Mouse (Mus musculus) stomach, embryonic 15.5 days (tissue): ENCODE measurements at regions not wholly inside any gene's neighbourhood (a gene's known extent, or its start where the extent isn't known, plus 50 kb on each side); places are given as distances from the start of the nearest gene placed in this dataset.

Experiments used
- ATAC-seq: fragments of 200-750 bp; cut with Nextera tagmentation; 2 replicates; pipeline ENCODE4 v1.8.0; 2017; ENCODE audit warnings: low read depth, moderate number of reproducible peaks, moderate TSS enrichment; ENCODE audit not compliant: insufficient read depth, low FRiP score
- H3K27ac ChIP-seq: fragments of 300-500 bp; sonication (generic); 2 replicates; pipeline ENCODE4 v1.5.1; 2015; ENCODE audit warnings: mild to moderate bottlenecking, inconsistent platforms
- H3K27me3 ChIP-seq: fragments of 300-500 bp; sonication (generic); replicated peaks from 2 replicates; pipeline ENCODE4 v1.6.1; 2015; ENCODE audit warnings: inconsistent platforms
- H3K36me3 ChIP-seq: fragments of 300-500 bp; sonication (generic); 2 replicates; pipeline ENCODE4 v1.6.1; 2015; ENCODE audit warnings: inconsistent platforms
- H3K4me1 ChIP-seq: fragments of 300-500 bp; sonication (generic); 2 replicates; pipeline ENCODE4 v1.6.1; 2015; ENCODE audit warnings: inconsistent platforms
- H3K4me2 ChIP-seq: fragments of 300-500 bp; sonication (generic); 2 replicates; pipeline ENCODE4 v1.6.1; 2015; ENCODE audit warnings: mild to moderate bottlenecking, inconsistent platforms
- H3K4me3 ChIP-seq: fragments of 300-500 bp; sonication (generic); replicated peaks from 2 replicates; pipeline ENCODE4 v1.5.1; 2015; ENCODE audit warnings: inconsistent platforms
- H3K9ac ChIP-seq: fragments of 300-500 bp; sonication (generic); 2 replicates; pipeline ENCODE4 v1.6.1; 2015; ENCODE audit warnings: inconsistent platforms
- H3K9me3 ChIP-seq: fragments of 300-500 bp; sonication (generic); 2 replicates; pipeline ENCODE4 v1.6.1; 2016; ENCODE audit warnings: inconsistent platforms
- WGBS: fragments of 180-500 bp; shearing (Covaris S2); methylation state at CpG from one replicate; pipeline ENCODE4 v1.1.7; 2015; 5-methylcytosine and 5-hydroxymethylcytosine counted together

DNA sequence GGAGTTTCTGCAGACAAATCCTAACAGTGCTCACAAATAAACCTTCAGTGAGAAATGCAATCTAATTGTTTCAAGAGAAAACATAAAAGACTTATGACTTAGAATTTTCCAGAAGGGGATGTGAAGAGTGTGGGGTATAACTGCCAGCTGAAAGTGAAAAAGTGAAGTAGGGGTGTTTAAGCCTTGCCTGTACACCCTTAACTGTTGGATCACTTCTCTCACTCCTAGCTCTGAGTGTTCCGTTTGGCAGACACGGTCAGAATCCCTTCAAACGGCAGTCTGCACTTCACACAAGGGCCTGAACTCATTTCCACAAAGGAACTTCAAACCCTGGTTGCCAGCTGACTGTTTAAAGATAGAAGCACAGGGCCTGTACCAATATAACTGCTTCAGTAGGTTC lies 101.2 kb upstream of the Mpp6 start:
- H3K4me2 ChIP-seq, result no peak overlapping the region
- H3K36me3 ChIP-seq, result no peaks in the 10 kb centered on the region
- H3K27me3 ChIP-seq, result no peaks in the 10 kb centered on the region
- H3K9ac ChIP-seq, result no peak overlapping the region
- H3K4me1 ChIP-seq, result peaks cover 5% of the 10 kb centered on the region; the same call in 1 of the 2 replicates
- WGBS, result 43% methylated on average over 3 of the region's 3 CpGs
- H3K27ac ChIP-seq, result no peak overlapping the region
- no peak overlapping the region for H3K4me3 ChIP-seq
- H3K9me3 ChIP-seq, result no peaks in the 10 kb centered on the region
- ATAC-seq, result no peak

- Histone ChIP-seq H3K9ac (no peak overlapping the region), H3K36me3 (no peaks in the 10 kb centered on the region), H3K4me2 (no peak overlapping the region), H3K9me3 (no peaks in the 10 kb centered on the region), H3K27ac (no peak overlapping the region), H3K4me1 (peaks cover 5% of the 10 kb centered on the region; the same call in 1 of the 2 replicates), H3K4me3 (no peak overlapping the region), H3K27me3 (no peaks in the 10 kb centered on the region)
- WGBS, result 42% methylated on average over 7 of the region's 7 CpGs
- no peak for ATAC-seq
Observed at GRCm38 (mm10) chr6:50009339-50009738, 100.7 kb upstream of the Mpp6 start.

DNA sequence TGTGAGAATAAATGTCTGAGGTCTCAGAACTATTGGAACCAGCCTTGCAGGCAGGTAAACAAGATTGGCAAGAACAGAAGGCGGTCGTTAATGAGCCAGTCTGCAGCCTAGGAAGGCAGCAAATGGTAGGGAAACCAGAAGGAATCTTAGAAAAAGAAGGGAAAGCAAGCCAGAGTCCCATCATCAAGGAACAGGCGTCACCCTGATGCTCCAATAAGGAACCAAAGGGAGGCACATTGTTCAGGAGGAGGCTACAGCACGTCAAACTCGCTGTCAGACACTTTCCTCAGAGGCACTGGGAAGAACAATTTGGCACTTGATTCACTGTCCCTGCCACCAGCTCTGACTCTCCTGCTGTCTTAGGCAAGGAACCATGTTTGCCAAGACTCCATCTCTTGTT lies 100.2 kb upstream of the Mpp6 start:
- Histone ChIP-seq H3K9me3 (no peaks in the 10 kb centered on the region), H3K4me1 (peaks cover 5% of the 10 kb centered on the region; the same call in 1 of the 2 replicates), H3K4me3 (no peak overlapping the region), H3K4me2 (no peak overlapping the region), H3K27me3 (no peaks in the 10 kb centered on the region), H3K9ac (no peak overlapping the region), H3K36me3 (no peaks in the 10 kb centered on the region), H3K27ac (no peak overlapping the region)
- WGBS, result 70% methylated on average over 5 of the region's 5 CpGs
- ATAC-seq, result no peak

DNA sequence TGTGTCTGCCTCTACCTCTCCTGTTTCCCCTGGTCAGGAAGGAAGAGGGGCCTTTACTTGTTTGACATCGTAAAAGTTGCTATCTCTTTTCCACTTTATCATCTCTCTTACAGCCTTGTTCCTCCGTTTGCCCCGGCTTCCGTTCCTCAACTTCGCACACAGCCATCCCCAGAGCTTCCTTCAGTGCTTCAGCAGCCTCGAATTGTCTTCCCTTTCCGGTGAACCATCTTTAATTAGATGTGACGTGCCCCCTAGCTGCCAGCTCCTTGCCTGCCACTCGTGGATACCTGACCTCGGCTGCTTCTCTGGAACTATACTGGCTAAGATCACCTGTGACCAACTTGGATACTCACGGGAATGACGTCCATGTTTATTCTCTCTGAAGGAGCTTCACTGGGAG lies 99.0 kb upstream of the Mpp6 start:
- Histone ChIP-seq H3K27me3 (no peaks in the 10 kb centered on the region), H3K4me2 (no peak overlapping the region), H3K9ac (no peak overlapping the region), H3K36me3 (no peaks in the 10 kb centered on the region), H3K9me3 (no peaks in the 10 kb centered on the region), H3K27ac (no peak overlapping the region), H3K4me1 (peaks cover 5% of the 10 kb centered on the region; the same call in 1 of the 2 replicates), H3K4me3 (no peak overlapping the region)
- 81% methylated on average over 12 of the region's 12 CpGs for whole genome bisulfite sequencing
- ATAC-seq, result no peak

- ATAC-seq, result no peak
- Histone ChIP-seq H3K36me3 (no peaks in the 10 kb centered on the region), H3K4me1 (peaks cover 5% of the 10 kb centered on the region; the same call in 1 of the 2 replicates), H3K4me3 (no peak overlapping the region), H3K4me2 (no peak overlapping the region), H3K27me3 (no peaks in the 10 kb centered on the region), H3K9me3 (no peaks in the 10 kb centered on the region), H3K9ac (no peak overlapping the region), H3K27ac (no peak overlapping the region)
- WGBS, result 52% methylated on average over 5 of the region's 5 CpGs
Observed at GRCm38 (mm10) chr6:50011746-50012453, 98.1 kb upstream of the Mpp6 start.

- no peak overlapping the region for H3K4me2 ChIP-seq
- 56% methylated on average over 5 of the region's 5 CpGs for WGBS
- no peak overlapping the region for H3K4me3 ChIP-seq
- H3K9ac ChIP-seq, result no peak overlapping the region
- no peaks in the 10 kb centered on the region for H3K36me3 ChIP-seq
- no peaks in the 10 kb centered on the region for H3K27me3 ChIP-seq
- ATAC-seq, result no peak
- H3K9me3 ChIP-seq, result no peaks in the 10 kb centered on the region
- H3K4me1 ChIP-seq, result peaks cover 5% of the 10 kb centered on the region; the same call in 1 of the 2 replicates
- H3K27ac ChIP-seq, result no peak overlapping the region
Observed at GRCm38 (mm10) chr6:50013067-50013466, 97.0 kb upstream of the Mpp6 start.

- H3K9ac ChIP-seq, result no peak overlapping the region
- H3K27ac ChIP-seq, result no peak overlapping the region
- H3K4me1 ChIP-seq, result peaks cover 5% of the 10 kb centered on the region; the same call in 1 of the 2 replicates
- no peaks in the 10 kb centered on the region for H3K36me3 ChIP-seq
- ATAC-seq, result no peak
- H3K9me3 ChIP-seq, result no peaks in the 10 kb centered on the region
- H3K4me3 ChIP-seq, result no peak overlapping the region
- no peaks in the 10 kb centered on the region for H3K27me3 ChIP-seq
- 79% methylated on average over 7 of the region's 7 CpGs for WGBS
- H3K4me2 ChIP-seq, result no peak overlapping the region
Observed at GRCm38 (mm10) chr6:50013842-50014241, 96.2 kb upstream of the Mpp6 start.

DNA sequence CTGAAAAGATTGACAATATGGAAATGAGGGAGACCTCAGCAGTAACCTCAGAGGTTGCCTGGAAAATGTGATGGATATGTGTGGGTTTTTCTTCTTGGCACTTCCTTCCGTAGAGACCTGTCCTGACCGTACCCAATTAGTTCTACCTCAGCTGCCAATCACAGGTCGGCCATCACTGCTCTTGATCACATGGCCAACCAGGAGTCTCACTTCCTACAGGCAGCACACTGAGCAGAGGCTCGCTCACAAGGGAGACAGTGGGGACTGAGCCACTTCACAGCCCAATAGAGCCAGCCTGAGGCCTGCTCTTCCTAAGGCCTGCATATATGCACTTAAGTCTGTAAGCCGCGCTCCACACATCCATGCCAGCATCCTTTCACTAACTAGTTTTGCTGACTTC lies 82.1 kb upstream of the Mpp6 start:
- 87% methylated on average over 6 of the region's 6 CpGs for WGBS
- 0 out of 2 replicates have a peak, but pooled peaks cover under 1% of the 10 kb centered on the region for H3K27me3 ChIP-seq

GRCm38 (mm10) chr6:50029895-50030515 lies 80.0 kb upstream of the Mpp6 start:
- H3K9ac ChIP-seq, result no peak overlapping the region
- H3K4me2 ChIP-seq, result no peak overlapping the region
- H3K27ac ChIP-seq, result no peak overlapping the region
- no peak for ATAC-seq
- WGBS, result 55% methylated on average over 10 of the region's 10 CpGs
- H3K9me3 ChIP-seq, result no peaks in the 10 kb centered on the region
- no peaks in the 10 kb centered on the region for H3K36me3 ChIP-seq
- H3K4me1 ChIP-seq, result no peaks in the 10 kb centered on the region
- peaks cover 4% of the 10 kb centered on the region; the same call in 1 of the 2 replicates for H3K27me3 ChIP-seq
- H3K4me3 ChIP-seq, result no peak overlapping the region

More for the DNA sequence above, 82.1 kb upstream of the Mpp6 start:
- Histone ChIP-seq H3K36me3 (no peaks in the 10 kb centered on the region), H3K27ac (no peak overlapping the region), H3K9ac (no peak overlapping the region), H3K4me3 (no peak overlapping the region), H3K4me2 (no peak overlapping the region), H3K4me1 (no peaks in the 10 kb centered on the region), H3K9me3 (no peaks in the 10 kb centered on the region)
- ATAC-seq, result no peak

GRCm38 (mm10) chr6:50031356-50031755 lies 78.7 kb upstream of the Mpp6 start:
- no peak overlapping the region for H3K4me3 ChIP-seq
- 76% methylated on average over 5 of the region's 5 CpGs for WGBS
- no peak overlapping the region for H3K9ac ChIP-seq
- no peaks in the 10 kb centered on the region for H3K4me1 ChIP-seq
- H3K4me2 ChIP-seq, result no peak overlapping the region
- H3K27ac ChIP-seq, result no peak overlapping the region
- no peak for ATAC-seq
- H3K9me3 ChIP-seq, result no peaks in the 10 kb centered on the region
- peaks cover 4% of the 10 kb centered on the region; the same call in 1 of the 2 replicates for H3K27me3 ChIP-seq
- no peaks in the 10 kb centered on the region for H3K36me3 ChIP-seq

DNA sequence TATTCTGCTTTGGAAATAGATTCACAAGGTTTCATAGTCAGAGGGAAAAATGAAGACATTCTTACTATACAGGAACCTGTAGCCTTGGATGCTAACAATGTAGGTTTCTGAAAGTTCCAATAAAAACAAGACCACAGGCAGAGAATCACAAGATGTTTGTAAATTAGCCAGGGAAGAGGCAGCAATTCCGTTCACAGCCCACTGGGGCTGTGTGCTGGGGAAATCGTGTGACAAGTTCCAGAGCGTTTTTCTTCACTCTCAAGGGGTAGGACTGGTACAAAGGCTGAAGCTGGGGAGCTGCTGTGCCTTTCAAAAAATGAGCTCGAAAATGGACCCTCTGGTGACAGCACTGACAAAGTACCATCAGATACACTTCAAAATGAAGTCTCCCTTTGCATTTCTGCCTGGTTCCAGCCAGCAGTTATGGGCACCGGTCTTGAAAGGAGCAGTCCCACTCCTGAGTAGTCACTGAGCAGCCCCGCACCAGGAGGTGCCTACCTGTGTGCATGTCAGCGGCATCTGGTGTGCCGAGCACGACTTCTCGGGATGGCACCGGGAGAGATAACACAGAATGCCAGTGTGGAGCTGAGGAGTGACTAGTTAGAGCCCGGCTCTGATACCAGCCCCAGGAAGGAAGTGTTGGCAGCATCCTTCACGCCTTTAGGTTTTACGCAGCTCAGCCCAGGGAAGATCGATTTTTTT lies 77.0 kb upstream of the Mpp6 start:
- 62% methylated on average over 15 of the region's 15 CpGs for WGBS
- Histone ChIP-seq H3K4me1 (peaks cover 6% of the 10 kb centered on the region; the same call in 1 of the 2 replicates), H3K9me3 (no peaks in the 10 kb centered on the region), H3K4me3 (no peak overlapping the region), H3K27ac (no peak overlapping the region), H3K9ac (no peak overlapping the region), H3K4me2 (no peak overlapping the region), H3K36me3 (no peaks in the 10 kb centered on the region), H3K27me3 (peaks cover 4% of the 10 kb centered on the region; the same call in 1 of the 2 replicates)
- no peak for ATAC-seq

DNA sequence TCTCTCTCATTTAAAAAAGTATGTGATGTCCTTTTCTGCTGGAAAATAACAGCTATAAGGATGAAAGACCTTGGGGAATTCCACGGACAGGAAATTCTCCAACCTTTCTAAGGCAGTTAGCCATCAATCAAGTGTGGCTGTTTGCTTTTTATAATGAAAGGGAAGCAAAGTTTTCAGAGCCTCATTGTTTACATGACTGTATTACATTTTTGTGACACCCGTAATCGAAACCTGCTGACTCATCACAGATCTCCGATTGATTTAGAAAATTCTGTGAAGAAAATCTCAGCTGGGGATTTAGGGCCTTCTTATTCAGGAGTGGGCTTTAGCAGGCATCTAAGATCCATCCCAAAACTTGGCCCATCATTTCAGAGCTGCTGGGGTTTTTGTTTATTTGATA lies 72.4 kb upstream of the Mpp6 start:
- H3K27ac ChIP-seq, result no peak overlapping the region
- peaks cover 6% of the 10 kb centered on the region; the same call in 1 of the 2 replicates for H3K4me1 ChIP-seq
- WGBS, result 11% methylated on average over 4 of the region's 4 CpGs
- no peak overlapping the region for H3K4me2 ChIP-seq
- no peak overlapping the region for H3K4me3 ChIP-seq
- H3K9ac ChIP-seq, result no peak overlapping the region
- no peak for ATAC-seq
- H3K9me3 ChIP-seq, result no peaks in the 10 kb centered on the region
- no peaks in the 10 kb centered on the region for H3K36me3 ChIP-seq
- H3K27me3 ChIP-seq, result peaks cover 4% of the 10 kb centered on the region; the same call in 1 of the 2 replicates
